Mouse (Mus musculus) C2C12 (cell line): ENCODE results near the gene B9d2.

Experiments
- CTCF ChIP-seq: IDR thresholded peaks from one replicate; pipeline ENCODE4 v1.5.1; 2011; ENCODE audit not compliant: control insufficient read depth, insufficient read depth, insufficient read length
- MYOD1 ChIP-seq: IDR thresholded peaks from one replicate; pipeline ENCODE4 v1.6.1; 2011; ENCODE audit warnings: low read depth; ENCODE audit not compliant: control insufficient read depth, insufficient read length

GRCm38 (mm10) chr7:25711731-25712197 lies 31.2 kb downstream of the B9d2 start:
- TF ChIP-seq CTCF, result no peak
- TF ChIP-seq MYOD1, result no peak
